Mouse (Mus musculus) thymus, adult 2 months (tissue): Measurements from ENCODE around the gene Fahd2a. TPM values are rescaled to one million over a fixed set of nuclear protein-coding genes. Genes with fewer than 3 reads are reported as not detected.

Experiments
- DNase-seq: peaks from one replicate; pipeline ENCODE4 v3.0.0; 2021
- H3K27ac ChIP-seq: fragments of 200-500 bp; 2 replicates; pipeline ENCODE4 v1.5.1; 2012; ENCODE audit warnings: low read length, control low read depth; ENCODE audit not compliant: control insufficient read depth, insufficient read depth
- H3K27me3 ChIP-seq: fragments of 200-500 bp; 2 replicates; pipeline ENCODE4 v1.6.1; 2012; ENCODE audit warnings: mild to moderate bottlenecking, low read length, moderate library complexity, mixed read lengths; ENCODE audit not compliant: control insufficient read depth, insufficient read depth
- H3K36me3 ChIP-seq: fragments of 200-500 bp; 2 replicates; pipeline ENCODE4 v1.6.1; 2012; ENCODE audit warnings: mild to moderate bottlenecking, low read length, moderate library complexity; ENCODE audit not compliant: control insufficient read depth, insufficient read depth
- H3K4me1 ChIP-seq: fragments of 200-500 bp; replicated peaks from 2 replicates; pipeline ENCODE4 v1.6.1; 2012; ENCODE audit warnings: low read length; ENCODE audit not compliant: control insufficient read depth, insufficient read depth
- H3K4me3 ChIP-seq: fragments of 200-500 bp; 2 replicates; pipeline ENCODE4 v1.5.1; 2012; ENCODE audit warnings: mild to moderate bottlenecking, low read length, control low read depth, moderate library complexity; ENCODE audit not compliant: control insufficient read depth, insufficient read depth
- CTCF ChIP-seq: fragments of 200-500 bp; IDR thresholded peaks from 2 replicates; pipeline ENCODE4 v1.5.1; 2012; ENCODE audit warnings: mild to moderate bottlenecking, control low read depth, low read length, moderate library complexity, borderline replicate concordance; ENCODE audit not compliant: control insufficient read depth, poor library complexity, insufficient read depth; ENCODE audit errors: extremely low read depth
- POLR2A ChIP-seq: fragments of 200-500 bp; IDR thresholded peaks from 2 replicates; pipeline ENCODE4 v1.6.1; 2012; ENCODE audit warnings: mild to moderate bottlenecking, low read length, control low read depth, moderate library complexity; ENCODE audit not compliant: control insufficient read depth, poor library complexity, insufficient read depth; ENCODE audit errors: extremely low read depth
- WGBS: fragments of 180-500 bp; shearing (Covaris S2); methylation state at CpG from one replicate; pipeline ENCODE4 v1.1.7; 2018; 5-methylcytosine and 5-hydroxymethylcytosine counted together
- polyA plus RNA-seq: library from polyadenylated mRNA; depleted of rRNA; stranded (reverse); fragments of >200 nt; gene quantifications from 2 replicates; pipeline ENCODE4 v1.2.3, GENCODE M21; 2012; rRNA removed

Fahd2a gene
- 13.4 and 17.0 TPM in 2 replicates for polyA plus RNA-seq

- no peaks in the 10 kb centered on the region for H3K36me3 ChIP-seq
- H3K27me3 ChIP-seq, result no peaks in the 10 kb centered on the region
- H3K4me3 ChIP-seq, result peak within 1 kb of the TSS; percentile 85
- WGBS, result 4% methylated on average over 37 of the region's 37 CpGs
- peaks cover 7% of the 10 kb centered on the region for H3K4me1 ChIP-seq
- peak; percentile 85 for DNase-seq
- TF ChIP-seq CTCF (peak; percentile 36; the same call in 1 of the 2 replicates), POLR2A (no peak)
- no peak within 1 kb of the TSS for H3K27ac ChIP-seq
These were observed at the start of gene Fahd2a for GRCm38 (mm10) chr2:127444055-127444789. TSS of gene Fahd2a (minus strand) at chr2:127444565.

GRCm38 (mm10) chr2:127484476-127485170, 40.3 kb upstream of the Fahd2a start:
- peak; percentile 41 for DNase-seq
- Histone ChIP-seq H3K4me1 (peaks cover 10% of the 10 kb centered on the region), H3K4me3 (no peak overlapping the region), H3K27ac (no peak overlapping the region), H3K36me3 (no peaks in the 10 kb centered on the region), H3K27me3 (peaks cover 9% of the 10 kb centered on the region)
- TF ChIP-seq CTCF (no peak), POLR2A (no peak)
- WGBS, result 13% methylated on average over 19 of the region's 19 CpGs

- Histone ChIP-seq H3K27me3 (peaks cover 9% of the 10 kb centered on the region), H3K27ac (no peak overlapping the region), H3K36me3 (no peaks in the 10 kb centered on the region), H3K4me3 (no peak overlapping the region), H3K4me1 (peaks cover 10% of the 10 kb centered on the region)
- 2% methylated on average over 21 of the region's 21 CpGs for WGBS
- DNase-seq, result no peak
- no peak for TF ChIP-seq POLR2A
These were observed 38.6 kb upstream of the Fahd2a start for GRCm38 (mm10) chr2:127483001-127483400.

GRCm38 (mm10) chr2:127482533-127482911, 38.2 kb upstream of the Fahd2a start:
- TF ChIP-seq POLR2A (no peak), CTCF (no peak)
- H3K27me3 ChIP-seq, result peaks cover 9% of the 10 kb centered on the region
- H3K4me3 ChIP-seq, result 0 out of 2 replicates have a peak overlapping the region, but pooled peaks have one; percentile 15
- H3K36me3 ChIP-seq, result no peaks in the 10 kb centered on the region
- H3K27ac ChIP-seq, result no peak overlapping the region
- under 1% methylated on average over 21 of the region's 21 CpGs for whole genome bisulfite sequencing
- H3K4me1 ChIP-seq, result peaks cover 10% of the 10 kb centered on the region
- no peak for DNase-seq

- H3K4me1 ChIP-seq, result peaks cover 10% of the 10 kb centered on the region
- no peak overlapping the region for H3K27ac ChIP-seq
- no peaks in the 10 kb centered on the region for H3K36me3 ChIP-seq
- TF ChIP-seq POLR2A, result no peak
- no peak for TF ChIP-seq CTCF
- DNase-seq, result no peak
- 0 out of 2 replicates have a peak overlapping the region, but pooled peaks have one; percentile 15 for H3K4me3 ChIP-seq
- H3K27me3 ChIP-seq, result peaks cover 9% of the 10 kb centered on the region
- 1% methylated on average over 56 of the region's 59 CpGs for WGBS
These were observed 37.6 kb upstream of the Fahd2a start for GRCm38 (mm10) chr2:127481841-127482532.

- Histone ChIP-seq H3K4me1 (peaks cover 10% of the 10 kb centered on the region), H3K4me3 (no peak overlapping the region), H3K27me3 (peaks cover 7% of the 10 kb centered on the region), H3K27ac (no peak overlapping the region), H3K36me3 (no peaks in the 10 kb centered on the region)
- no peak for TF ChIP-seq POLR2A
- TF ChIP-seq CTCF, result no peak
- WGBS, result 83% methylated on average over 10 of the region's 10 CpGs
- DNase-seq, result no peak
These were observed 35.4 kb upstream of the Fahd2a start for GRCm38 (mm10) chr2:127479763-127480162.
